Mouse (Mus musculus) G1E-ER4 (cell line): ENCODE results near the gene Dlx5. TPM values are rescaled to one million over a fixed set of nuclear protein-coding genes. Genes with fewer than 3 reads are reported as not detected.

ENCODE experiments used
- GATA1 ChIP-seq: IDR thresholded peaks from one replicate; pipeline ENCODE4 v1.8.0; 2012; ENCODE audit warnings: low read length, inconsistent platforms
- polyA plus RNA-seq: library from polyadenylated mRNA; stranded (reverse); fragments of >175 nt; gene quantifications from 2 replicates; pipeline ENCODE4 v1.2.3, GENCODE M21; 2012

Gene Dlx5
- polyA plus RNA-seq, 1 experiment = not detected

GRCm38 (mm10) chr6:6856881-6857280 lies 25.0 kb downstream of the Dlx5 start:
- no peak for TF ChIP-seq GATA1

DNA sequence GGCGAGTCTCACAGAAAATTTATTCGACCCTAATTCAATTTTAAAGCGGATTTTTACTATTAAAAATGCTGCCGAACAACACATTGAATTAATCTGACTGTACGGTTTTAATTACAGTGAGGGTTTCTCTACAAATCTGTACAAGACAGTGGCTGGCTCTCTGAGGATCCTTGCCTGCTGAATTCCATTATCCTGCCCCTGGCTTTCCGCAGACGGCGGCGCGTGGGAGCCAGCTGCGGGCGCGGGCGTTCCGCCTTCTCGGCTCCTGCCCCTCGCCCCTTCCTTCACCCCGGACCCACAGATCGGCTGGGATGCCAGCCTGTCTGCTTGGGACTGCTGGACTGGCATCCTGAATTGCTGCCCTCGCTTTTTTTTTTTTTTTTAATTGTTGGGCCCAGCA lies 25.6 kb downstream of the Dlx5 start:
- no peak for TF ChIP-seq GATA1

DNA sequence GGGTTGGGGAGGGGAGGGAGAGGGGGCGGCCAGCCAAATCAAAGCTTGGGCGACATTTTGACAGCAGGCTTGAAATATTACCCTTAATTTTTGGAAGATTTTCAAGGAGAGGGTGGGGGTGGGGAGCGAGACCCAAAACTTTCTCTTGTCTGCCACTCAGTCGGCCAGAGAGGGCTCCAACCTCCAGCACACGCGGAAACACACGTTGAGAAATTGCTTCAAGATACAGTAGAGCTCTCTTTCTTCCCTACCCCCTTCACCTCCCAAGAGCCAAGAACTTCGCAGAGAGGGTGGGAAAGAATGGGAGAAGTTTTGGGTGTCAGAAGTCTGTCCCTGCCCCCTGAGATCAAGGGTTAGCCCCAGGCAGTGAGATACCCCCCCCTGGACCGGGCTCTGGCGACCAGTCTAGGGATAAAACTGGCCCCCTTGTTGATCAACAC lies 26.1 kb downstream of the Dlx5 start:
- TF ChIP-seq GATA1 = no peak

- no peak for TF ChIP-seq GATA1
Measured at GRCm38 (mm10) chr6:6854902-6855745, 26.8 kb downstream of the Dlx5 start.

GRCm38 (mm10) chr6:6854176-6854575 lies 27.7 kb downstream of the Dlx5 start:
- TF ChIP-seq GATA1 = no peak

DNA sequence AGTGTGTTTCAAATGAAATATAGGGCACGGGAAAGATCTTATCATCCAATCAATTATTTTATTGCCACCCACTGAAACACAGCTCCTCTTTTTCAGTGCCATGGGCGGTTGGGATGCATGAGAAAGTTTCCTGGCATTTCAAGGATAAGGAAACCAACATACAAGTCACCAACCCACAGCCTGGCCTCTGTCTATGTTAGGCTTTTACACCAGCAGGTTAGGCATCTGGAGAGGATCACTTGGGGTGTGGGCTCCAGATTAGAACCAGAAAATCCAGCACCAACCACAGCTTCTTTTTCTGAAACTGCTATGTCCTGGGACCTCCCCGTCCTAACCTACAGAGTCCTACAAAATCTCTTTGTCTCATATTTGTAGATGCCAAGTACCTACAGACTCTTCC lies 28.9 kb downstream of the Dlx5 start:
- TF ChIP-seq GATA1 = no peak

DNA sequence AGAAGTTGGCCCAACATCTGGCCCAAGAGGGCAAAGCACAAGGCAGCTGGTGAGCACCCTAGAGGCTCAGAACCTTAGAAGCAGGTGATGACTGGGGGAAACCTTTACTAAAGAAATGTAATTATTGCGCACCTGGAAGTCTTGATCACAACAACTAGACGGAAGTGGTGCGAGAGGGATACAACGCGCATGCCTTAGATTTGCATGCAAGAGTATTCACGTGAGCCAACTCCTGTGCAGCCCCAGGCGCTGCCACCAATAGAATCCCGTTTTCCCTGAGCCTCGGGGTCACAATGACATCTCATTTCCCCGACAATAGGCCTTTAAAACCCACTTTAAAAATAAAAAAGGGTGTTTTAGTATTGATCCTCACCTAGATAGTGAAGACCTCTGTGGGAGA lies 30.7 kb downstream of the Dlx5 start:
- TF ChIP-seq GATA1 = no peak

GRCm38 (mm10) chr6:6850324-6851060 lies 31.4 kb downstream of the Dlx5 start:
- TF ChIP-seq GATA1 = no peak

- no peak for TF ChIP-seq GATA1
Measured at GRCm38 (mm10) chr6:6849744-6850143, 32.1 kb downstream of the Dlx5 start.

GRCm38 (mm10) chr6:6848541-6848940 lies 33.3 kb downstream of the Dlx5 start:
- no peak for TF ChIP-seq GATA1

GRCm38 (mm10) chr6:6833301-6833700 lies 48.6 kb downstream of the Dlx5 start:
- no peak for TF ChIP-seq GATA1

DNA sequence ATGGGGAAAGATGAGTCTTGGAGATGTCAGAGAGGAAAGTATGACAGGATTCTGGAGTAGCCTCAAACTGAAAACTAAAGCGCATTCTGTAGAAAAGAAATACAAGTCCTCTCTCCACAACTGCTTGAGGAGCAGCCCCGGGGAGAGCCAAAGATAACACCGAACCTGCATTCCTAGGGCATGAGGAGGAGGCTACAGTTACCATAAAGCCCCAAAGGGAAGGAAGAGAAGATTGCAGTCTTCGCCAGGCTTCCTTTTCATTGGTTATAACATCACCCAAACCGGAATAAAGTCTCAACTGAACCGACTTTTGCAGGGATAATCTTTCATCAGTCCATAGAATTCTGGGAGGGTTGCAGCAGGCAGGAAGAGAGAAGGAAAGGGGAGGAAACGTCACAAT lies 51.4 kb downstream of the Dlx5 start:
- no peak for TF ChIP-seq GATA1

Other genes starting within 250 kb of the Dlx5 start
- gene Dlx6, start 18.8 kb downstream of the Dlx5 start, polyA plus RNA-seq = not detected in 2 replicates
- gene Sdhaf3, start 73.9 kb upstream of the Dlx5 start, polyA plus RNA-seq = 0.22 and 1.8 TPM in 2 replicates